Mouse (Mus musculus) intestine, embryonic 16.5 days (tissue): ENCODE results near the gene Pdk4. TPM values are rescaled to one million over a fixed set of nuclear protein-coding genes. Genes with fewer than 3 reads are reported as not detected.

Experiments used
- ATAC-seq: fragments of 200-750 bp; cut with Nextera tagmentation; 2 replicates; pipeline ENCODE4 v1.8.0; 2017; ENCODE audit warnings: moderate TSS enrichment, moderate library complexity
- H3K27ac ChIP-seq: fragments of 300-500 bp; sonication (generic); 2 replicates; pipeline ENCODE4 v1.5.1; 2014; ENCODE audit warnings: mild to moderate bottlenecking, low read length
- H3K27me3 ChIP-seq: fragments of 300-500 bp; sonication (generic); replicated peaks from 2 replicates; pipeline ENCODE4 v1.6.1; 2014; ENCODE audit warnings: low read length, control low read depth, mixed read lengths; ENCODE audit not compliant: control insufficient read depth, insufficient read depth
- H3K36me3 ChIP-seq: fragments of 300-500 bp; sonication (generic); 2 replicates; pipeline ENCODE4 v1.6.1; 2014; ENCODE audit warnings: low read length, control low read depth; ENCODE audit not compliant: control insufficient read depth, insufficient read depth
- H3K4me1 ChIP-seq: fragments of 300-500 bp; sonication (generic); 2 replicates; pipeline ENCODE4 v1.6.1; 2014; ENCODE audit warnings: low read length, control low read depth, mixed read lengths; ENCODE audit not compliant: control insufficient read depth, insufficient read depth
- H3K4me2 ChIP-seq: fragments of 300-500 bp; sonication (generic); 2 replicates; pipeline ENCODE4 v1.6.1; 2014; ENCODE audit warnings: low read depth, low read length, control low read depth
- H3K4me3 ChIP-seq: fragments of 300-500 bp; sonication (generic); 2 replicates; pipeline ENCODE4 v1.5.1; 2014; ENCODE audit warnings: mild to moderate bottlenecking, low read length
- H3K9ac ChIP-seq: fragments of 300-500 bp; sonication (generic); 2 replicates; pipeline ENCODE4 v1.6.1; 2014; ENCODE audit warnings: low read depth, low read length
- H3K9me3 ChIP-seq: fragments of 300-500 bp; sonication (generic); 2 replicates; pipeline ENCODE4 v1.6.1; 2016; ENCODE audit warnings: low read length, control low read depth; ENCODE audit not compliant: control insufficient read depth
- WGBS: fragments of 180-500 bp; shearing (Covaris S2); extraction: QIAGEN DNeasy Blood & Tissue Kit; methylation state at CpG from one replicate; pipeline ENCODE4 v1.1.7; 2014; 5-methylcytosine and 5-hydroxymethylcytosine counted together
- polyA plus RNA-seq: library from polyadenylated mRNA; unstranded; fragments of >200 nt; fragmentation: Nextera tagmentation; extraction: Ambion mirVana; gene quantifications from 2 replicates; pipeline ENCODE4 v1.2.1, GENCODE M21; 2015

Gene Pdk4
- polyA plus RNA-seq, 1 experiment from 2014 or later, result 3.6 TPM

DNA sequence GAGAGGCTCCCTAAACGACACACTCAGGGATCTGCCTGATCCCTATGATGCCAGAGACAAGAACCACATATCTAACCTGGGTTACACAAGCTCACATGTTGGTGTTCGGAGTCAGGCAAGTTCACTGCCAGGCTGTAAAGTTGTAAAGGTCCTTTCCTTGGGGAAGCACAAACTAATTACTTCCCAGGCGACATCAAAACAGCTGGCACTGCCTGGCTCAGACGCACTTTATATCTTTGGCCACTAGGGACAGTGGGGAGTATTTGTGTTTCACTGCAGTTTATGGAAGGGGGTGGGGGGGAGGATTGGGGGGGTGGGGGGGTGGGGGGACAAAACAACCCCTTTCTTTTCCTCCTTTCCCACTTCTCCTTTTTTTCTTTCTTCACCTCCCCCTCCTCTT, 58.4 kb downstream of the Pdk4 start:
- Histone ChIP-seq H3K4me2 (no peak overlapping the region), H3K9ac (no peak overlapping the region), H3K27me3 (no peaks in the 10 kb centered on the region), H3K9me3 (no peaks in the 10 kb centered on the region), H3K27ac (no peak overlapping the region), H3K4me3 (no peak overlapping the region), H3K4me1 (no peaks in the 10 kb centered on the region; the same call in 1 of the 2 replicates), H3K36me3 (no peaks in the 10 kb centered on the region)
- ATAC-seq, result no peak
- WGBS, result 40% methylated on average over 4 of the region's 4 CpGs

DNA sequence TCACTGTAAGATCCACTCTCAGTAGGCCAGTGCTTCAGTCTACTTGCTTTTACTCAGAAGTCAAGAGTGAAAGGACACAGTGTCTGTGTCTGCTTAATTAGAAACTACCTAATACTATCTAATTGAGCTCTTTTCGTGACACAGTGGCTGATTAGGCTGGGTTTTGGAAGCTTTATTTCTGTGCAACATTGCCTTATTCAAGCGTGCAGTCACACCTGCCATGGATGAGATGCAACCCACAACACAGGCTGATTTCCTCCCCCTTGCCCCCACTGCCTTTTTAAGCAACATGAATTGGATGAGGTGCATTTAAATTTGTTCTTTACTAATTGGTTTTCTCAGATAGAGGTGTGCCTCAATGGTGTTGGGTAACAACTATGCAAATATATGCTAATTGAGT, 62.2 kb downstream of the Pdk4 start:
- no peak overlapping the region for H3K9ac ChIP-seq
- H3K4me1 ChIP-seq, result no peaks in the 10 kb centered on the region
- H3K27me3 ChIP-seq, result no peaks in the 10 kb centered on the region
- H3K36me3 ChIP-seq, result no peaks in the 10 kb centered on the region
- no peaks in the 10 kb centered on the region for H3K9me3 ChIP-seq
- no peak for ATAC-seq
- no peak overlapping the region for H3K4me3 ChIP-seq
- 87% methylated on average over 2 of the region's 2 CpGs for WGBS
- H3K27ac ChIP-seq, result no peak overlapping the region
- no peak overlapping the region for H3K4me2 ChIP-seq

Other genes with a start within 250 kb of the Pdk4 start
- gene Pon3, start 240.0 kb downstream of the Pdk4 start, polyA plus RNA-seq, result 27.7 and 30.2 TPM in 2 replicates
- 89.7 and 100 TPM in 2 replicates for gene Pon2, start 197.9 kb downstream of the Pdk4 start, polyA plus RNA-seq
- gene Asb4, start 112.9 kb downstream of the Pdk4 start, polyA plus RNA-seq, result 11.5 and 14.0 TPM in 2 replicates
- 0.26 and 0.64 TPM in 2 replicates for gene Dync1i1, start 229.3 kb upstream of the Pdk4 start, polyA plus RNA-seq